Mouse (Mus musculus) inflammation-experienced regulatory T-cells, adult 16 weeks (primary cell): Measurements from ENCODE around the gene Sprr2d. TPM values are rescaled to one million over a fixed set of nuclear protein-coding genes. Genes with fewer than 3 reads are reported as not detected.

Source experiments
- polyA plus RNA-seq: library from polyadenylated mRNA; unstranded; fragments of 100-300 nt; shearing (Covaris generic); gene quantifications from one replicate; pipeline ENCODE4 v1.2.1, GENCODE M21; 2017

Gene Sprr2d
- not detected for polyA plus RNA-seq

DNA sequence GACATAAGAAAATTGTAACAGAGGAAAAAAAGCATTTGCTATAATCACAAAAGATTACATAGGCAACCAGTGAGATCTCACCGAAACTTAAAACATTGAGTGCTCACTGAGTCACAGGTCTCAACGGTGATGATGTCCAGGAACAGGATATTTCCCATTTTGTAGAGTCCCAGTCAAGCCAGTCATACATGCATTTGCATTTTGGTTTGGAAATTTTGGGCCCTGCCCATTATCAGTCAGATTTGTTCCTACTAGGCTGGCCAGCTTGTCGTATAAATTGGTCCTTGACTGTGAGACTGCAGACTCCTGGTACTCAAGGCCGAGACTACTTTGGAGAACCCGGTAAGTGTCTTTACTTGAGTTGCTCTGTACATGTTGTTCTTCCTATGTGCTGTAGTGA, at the start of gene Sprr2d:
Gene Sprr2d, plus strand, starts transcription at position 301 of the 400 bp plus-strand sequence.

DNA sequence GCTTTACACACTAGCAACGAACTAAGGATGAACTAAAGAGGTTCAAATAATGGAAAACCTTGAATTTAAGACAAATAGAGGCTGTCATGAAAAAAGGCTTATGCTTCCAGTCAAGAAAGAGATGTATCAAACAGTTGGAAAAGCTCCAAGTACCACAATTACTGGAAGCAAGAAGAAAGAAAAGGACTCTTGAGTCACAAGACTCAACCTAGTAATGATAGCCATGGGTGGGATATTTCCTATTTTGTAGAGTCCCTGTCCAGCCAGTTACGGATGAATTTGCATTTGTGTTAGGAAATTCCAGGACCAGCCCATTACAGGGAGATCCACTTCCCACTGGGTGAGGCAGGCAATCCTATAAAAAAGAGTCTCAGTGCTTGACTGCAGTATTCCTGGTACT, 22.6 kb upstream of the Sprr2d start, which contains the start of gene Sprr2b:
Gene Sprr2b, plus strand, starts transcription at position 301 of the 400 bp plus-strand sequence.

DNA sequence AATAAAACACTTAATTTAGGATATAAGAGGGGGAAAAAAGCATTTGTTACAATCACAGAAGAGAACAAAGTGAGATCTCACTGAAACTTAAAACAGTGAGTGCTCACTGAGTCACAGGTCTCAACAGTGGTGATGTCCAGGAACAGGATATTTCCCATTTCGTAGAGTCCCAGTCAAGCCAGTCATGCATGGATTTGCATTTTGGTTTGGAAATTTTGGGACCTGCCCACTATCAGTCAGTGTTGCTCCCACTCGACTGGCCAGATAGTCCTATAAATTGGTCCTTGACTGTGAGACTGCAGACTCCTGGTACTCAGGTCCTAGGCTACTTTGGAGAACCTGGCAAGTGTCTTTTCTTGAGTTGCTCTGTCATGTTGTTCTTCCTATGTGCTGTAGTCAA, 12.9 kb downstream of the Sprr2d start, which contains the start of gene Sprr2e:
Gene Sprr2e, plus strand, starts transcription at position 301 of the 400 bp plus-strand sequence.

DNA sequence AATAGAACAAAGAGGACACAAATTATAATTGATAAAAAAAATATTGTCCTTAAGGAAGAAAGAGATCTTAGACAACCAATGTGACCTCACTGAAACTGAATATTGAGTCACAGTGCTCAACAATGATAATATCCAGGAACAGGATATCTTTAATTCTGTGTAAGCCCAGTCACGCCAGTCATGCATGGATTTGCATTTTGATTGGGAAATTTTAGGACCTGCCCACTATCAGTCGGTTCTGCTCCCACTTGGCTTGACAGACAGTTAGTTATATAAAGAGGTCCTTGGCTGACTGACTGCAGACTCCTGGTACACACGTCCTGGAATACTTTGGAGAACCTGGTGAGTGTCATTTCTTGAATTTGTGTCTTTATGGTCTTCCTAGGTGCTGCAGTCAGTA, 25.9 kb downstream of the Sprr2d start, which contains the start of gene Sprr2f:
Gene Sprr2f, plus strand, starts transcription at position 301 of the 400 bp plus-strand sequence.

DNA sequence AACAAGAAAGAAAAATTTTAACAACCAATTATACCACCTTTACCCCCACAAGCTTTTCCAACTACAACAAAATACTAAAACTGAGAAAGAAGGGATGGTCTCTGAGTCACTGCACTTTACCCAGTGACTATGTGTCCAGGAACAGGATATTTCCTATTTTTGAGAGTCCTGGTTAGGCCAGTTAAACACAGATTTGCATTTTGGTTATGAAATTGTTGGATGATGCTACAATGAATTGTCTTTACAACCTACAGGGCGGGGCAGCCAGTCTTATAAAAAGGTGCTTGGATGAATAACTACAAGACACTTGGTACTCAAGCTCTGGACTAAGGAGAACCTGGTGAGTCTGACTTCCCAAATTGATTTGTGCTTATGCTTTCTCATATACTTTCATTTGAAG, 46.4 kb downstream of the Sprr2d start, which contains the start of gene Sprr2h:
Gene Sprr2h, plus strand, starts transcription at position 301 of the 400 bp plus-strand sequence.

Other genes starting within 250 kb of the Sprr2d start
- gene Prr9, start 215.2 kb upstream of the Sprr2d start, polyA plus RNA-seq: not detected
- not detected for gene Lelp1, start 196.4 kb upstream of the Sprr2d start, polyA plus RNA-seq
- gene Sprr2a1, start 123.3 kb upstream of the Sprr2d start, polyA plus RNA-seq: not detected
- not detected for gene Sprr2a2, start 123.2 kb upstream of the Sprr2d start, polyA plus RNA-seq
- not detected for gene Sprr2a3, start 53.7 kb upstream of the Sprr2d start, polyA plus RNA-seq
- gene Sprr2b, start 22.5 kb upstream of the Sprr2d start, polyA plus RNA-seq: not detected
- gene Sprr2e, start 13.0 kb downstream of the Sprr2d start, polyA plus RNA-seq: not detected
- gene Sprr2f, start 26.0 kb downstream of the Sprr2d start, polyA plus RNA-seq: not detected
- not detected for gene Sprr2h, start 46.5 kb downstream of the Sprr2d start, polyA plus RNA-seq
- not detected for gene Sprr2i, start 68.9 kb downstream of the Sprr2d start, polyA plus RNA-seq
- gene Sprr2j-ps, start 78.9 kb downstream of the Sprr2d start, polyA plus RNA-seq: not detected
- gene Gm9774, start 90.3 kb downstream of the Sprr2d start, polyA plus RNA-seq: 22.3 TPM
- gene Sprr2k, start 93.4 kb downstream of the Sprr2d start, polyA plus RNA-seq: not detected
- gene Sprr1b, start 99.6 kb downstream of the Sprr2d start, polyA plus RNA-seq: not detected
- not detected for gene Sprr3, start 119.6 kb downstream of the Sprr2d start, polyA plus RNA-seq
- gene Sprr1a, start 146.8 kb downstream of the Sprr2d start, polyA plus RNA-seq: not detected
- not detected for gene Sprr4, start 161.4 kb downstream of the Sprr2d start, polyA plus RNA-seq
- gene 2310046K23Rik, start 195.4 kb downstream of the Sprr2d start, polyA plus RNA-seq: not detected
- gene Ivl, start 234.6 kb downstream of the Sprr2d start, polyA plus RNA-seq: not detected
- not detected for gene Smcp, start 249.9 kb downstream of the Sprr2d start, polyA plus RNA-seq